Mouse (Mus musculus): ENCODE data around the gene Gm10961. TPM values are rescaled to one million over a fixed set of nuclear protein-coding genes. Genes with fewer than 3 reads are reported as not detected.
A peak's percentile ranks its signal among the peaks of the same experiment; 100 is the strongest.

Gm10961 gene
- polyA plus RNA-seq, 1 experiment from 2014 or later = not detected

GRCm38 (mm10) chr3:107622537-107622936 lies 8.6 kb upstream of the Gm10961 start:
- 94% methylated on average over 7 of the region's 7 CpGs for WGBS
- Histone ChIP-seq H3K4me1 (ENCODE audit: control insufficient read depth, insufficient read depth, low read length) (no peaks in the 10 kb centered on the region), H3K9me3 (ENCODE audit: control insufficient read depth, low read depth, low read length) (no peaks in the 10 kb centered on the region), H3K27me3 (ENCODE audit: control insufficient read depth, insufficient read depth, low read length) (no peaks in the 10 kb centered on the region), H3K27ac (ENCODE audit: low read length) (no peak overlapping the region), H3K36me3 (ENCODE audit: control insufficient read depth, insufficient read depth, low read length) (peaks cover 84% of the 10 kb centered on the region), H3K4me2 (replicated peaks; ENCODE audit: low read depth, low read length) (no peak overlapping the region), H3K4me3 (ENCODE audit: low read depth, low read length) (no peak overlapping the region), H3K9ac (replicated peaks; ENCODE audit: low read depth, low read length) (no peak overlapping the region)
- no peak for ATAC-seq (ENCODE audit: insufficient number of reproducible peaks, insufficient read depth, low FRiP score, low read depth)

- Histone ChIP-seq H3K4me2 (replicated peaks; ENCODE audit: low read depth, low read length) (no peak overlapping the region), H3K27me3 (ENCODE audit: control insufficient read depth, insufficient read depth, low read length) (no peaks in the 10 kb centered on the region), H3K9me3 (ENCODE audit: control insufficient read depth, low read depth, low read length) (no peaks in the 10 kb centered on the region), H3K27ac (ENCODE audit: low read length) (no peak overlapping the region), H3K36me3 (ENCODE audit: control insufficient read depth, insufficient read depth, low read length) (peaks cover 69% of the 10 kb centered on the region), H3K9ac (replicated peaks; ENCODE audit: low read depth, low read length) (no peak overlapping the region), H3K4me3 (ENCODE audit: low read depth, low read length) (no peak overlapping the region), H3K4me1 (ENCODE audit: control insufficient read depth, insufficient read depth, low read length) (no peaks in the 10 kb centered on the region)
- 97% methylated on average over 8 of the region's 8 CpGs for WGBS
- ATAC-seq (ENCODE audit: insufficient number of reproducible peaks, insufficient read depth, low FRiP score, low read depth) = no peak
Observed at GRCm38 (mm10) chr3:107624424-107624823, 6.7 kb upstream of the Gm10961 start.

DNA sequence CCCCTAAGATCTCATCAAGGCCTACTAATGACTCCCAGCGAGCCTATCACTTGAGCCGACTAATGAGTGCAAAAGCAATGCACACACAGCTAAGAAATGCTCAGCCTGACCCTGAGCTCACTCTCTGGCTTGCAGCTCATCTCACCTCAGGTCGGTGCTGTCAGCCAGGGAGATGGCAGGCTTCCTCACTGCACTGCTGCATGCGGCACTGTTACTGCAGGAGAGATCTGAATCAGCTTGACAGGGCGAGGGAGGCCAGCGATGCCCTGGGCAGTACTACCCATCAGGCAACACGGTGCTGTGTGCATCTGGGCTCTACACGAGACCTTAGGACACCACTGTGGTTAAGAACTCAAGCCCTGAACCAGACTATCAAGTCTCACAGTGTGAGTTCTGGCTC lies 5.6 kb upstream of the Gm10961 start:
- H3K9ac ChIP-seq (replicated peaks; ENCODE audit: low read depth, low read length) = no peak overlapping the region
- no peaks in the 10 kb centered on the region for H3K27me3 ChIP-seq (ENCODE audit: control insufficient read depth, insufficient read depth, low read length)
- H3K36me3 ChIP-seq (ENCODE audit: control insufficient read depth, insufficient read depth, low read length) = peaks cover 60% of the 10 kb centered on the region
- WGBS = 91% methylated on average over 8 of the region's 8 CpGs
- H3K4me1 ChIP-seq (ENCODE audit: control insufficient read depth, insufficient read depth, low read length) = 0 out of 2 replicates have a peak, but pooled peaks cover 7% of the 10 kb centered on the region
- no peak overlapping the region for H3K27ac ChIP-seq (ENCODE audit: low read length)
- no peak overlapping the region for H3K4me2 ChIP-seq (replicated peaks; ENCODE audit: low read depth, low read length)
- ATAC-seq (ENCODE audit: insufficient number of reproducible peaks, insufficient read depth, low FRiP score, low read depth) = no peak
- no peak overlapping the region for H3K4me3 ChIP-seq (ENCODE audit: low read depth, low read length)
- H3K9me3 ChIP-seq (ENCODE audit: control insufficient read depth, low read depth, low read length) = no peaks in the 10 kb centered on the region

DNA sequence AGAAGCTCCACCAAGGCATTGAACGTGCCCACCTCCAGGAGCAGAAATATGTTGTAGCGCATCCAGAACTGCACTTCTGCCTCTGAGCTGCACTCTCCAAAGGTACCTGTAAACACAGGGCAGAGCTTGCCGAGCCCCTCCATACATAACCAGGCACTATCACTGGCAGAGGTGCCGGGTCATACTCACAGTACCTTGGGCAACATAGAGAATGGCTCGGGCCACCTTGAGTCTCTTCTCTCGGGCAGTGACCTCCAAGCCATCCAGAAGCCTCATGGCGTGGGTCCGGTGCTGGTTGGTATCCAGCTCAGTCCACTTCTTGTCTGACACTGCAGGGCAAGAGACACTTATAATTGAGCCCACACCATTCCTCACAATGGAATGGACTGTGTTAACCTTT lies 4.4 kb upstream of the Gm10961 start:
- Histone ChIP-seq H3K36me3 (ENCODE audit: control insufficient read depth, insufficient read depth, low read length) (peaks cover 50% of the 10 kb centered on the region), H3K4me2 (replicated peaks; ENCODE audit: low read depth, low read length) (no peak overlapping the region), H3K4me1 (ENCODE audit: control insufficient read depth, insufficient read depth, low read length) (0 out of 2 replicates have a peak, but pooled peaks cover 9% of the 10 kb centered on the region), H3K9ac (replicated peaks; ENCODE audit: low read depth, low read length) (no peak overlapping the region), H3K9me3 (ENCODE audit: control insufficient read depth, low read depth, low read length) (no peaks in the 10 kb centered on the region), H3K27me3 (ENCODE audit: control insufficient read depth, insufficient read depth, low read length) (no peaks in the 10 kb centered on the region), H3K27ac (ENCODE audit: low read length) (no peak overlapping the region), H3K4me3 (ENCODE audit: low read depth, low read length) (no peak overlapping the region)
- 95% methylated on average over 8 of the region's 8 CpGs for WGBS
- ATAC-seq (ENCODE audit: insufficient number of reproducible peaks, insufficient read depth, low FRiP score, low read depth) = no peak

DNA sequence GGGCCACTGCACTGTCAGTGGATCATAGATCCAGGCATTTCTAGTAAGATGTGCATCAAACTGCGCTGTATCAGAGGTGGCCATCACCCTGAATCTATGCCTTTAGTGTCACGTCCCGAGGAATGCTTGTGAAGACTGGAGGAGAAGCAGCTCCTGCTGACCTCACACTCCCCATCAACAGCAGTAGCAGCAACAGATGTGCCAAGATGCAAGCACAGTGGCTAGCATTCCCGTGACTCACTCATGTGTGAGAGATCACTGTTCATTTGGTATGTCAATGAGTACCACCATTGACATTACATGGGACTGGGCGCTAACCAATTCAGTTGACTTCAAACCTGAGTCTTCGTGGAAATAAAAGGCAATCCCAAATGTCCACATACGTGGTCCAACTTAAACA lies 3.5 kb upstream of the Gm10961 start:
- H3K4me2 ChIP-seq (replicated peaks; ENCODE audit: low read depth, low read length) = no peak overlapping the region
- ATAC-seq (ENCODE audit: insufficient number of reproducible peaks, insufficient read depth, low FRiP score, low read depth) = no peak
- WGBS = 95% methylated on average over 7 of the region's 7 CpGs
- H3K27ac ChIP-seq (ENCODE audit: low read length) = no peak overlapping the region
- H3K4me1 ChIP-seq (ENCODE audit: control insufficient read depth, insufficient read depth, low read length) = 0 out of 2 replicates have a peak, but pooled peaks cover 9% of the 10 kb centered on the region
- no peak overlapping the region for H3K9ac ChIP-seq (replicated peaks; ENCODE audit: low read depth, low read length)
- H3K36me3 ChIP-seq (ENCODE audit: control insufficient read depth, insufficient read depth, low read length) = peaks cover 43% of the 10 kb centered on the region
- no peaks in the 10 kb centered on the region for H3K27me3 ChIP-seq (ENCODE audit: control insufficient read depth, insufficient read depth, low read length)
- no peaks in the 10 kb centered on the region for H3K9me3 ChIP-seq (ENCODE audit: control insufficient read depth, low read depth, low read length)
- H3K4me3 ChIP-seq (ENCODE audit: low read depth, low read length) = no peak overlapping the region

GRCm38 (mm10) chr3:107628551-107628950 lies 2.6 kb upstream of the Gm10961 start:
- Histone ChIP-seq H3K4me3 (ENCODE audit: low read depth, low read length) (no peak overlapping the region), H3K36me3 (ENCODE audit: control insufficient read depth, insufficient read depth, low read length) (peaks cover 35% of the 10 kb centered on the region), H3K4me2 (replicated peaks; ENCODE audit: low read depth, low read length) (no peak overlapping the region), H3K9ac (replicated peaks; ENCODE audit: low read depth, low read length) (no peak overlapping the region), H3K27ac (ENCODE audit: low read length) (no peak overlapping the region), H3K4me1 (ENCODE audit: control insufficient read depth, insufficient read depth, low read length) (0 out of 2 replicates have a peak, but pooled peaks cover 9% of the 10 kb centered on the region), H3K27me3 (ENCODE audit: control insufficient read depth, insufficient read depth, low read length) (no peaks in the 10 kb centered on the region), H3K9me3 (ENCODE audit: control insufficient read depth, low read depth, low read length) (no peaks in the 10 kb centered on the region)
- 89% methylated on average over 2 of the region's 2 CpGs for WGBS
- ATAC-seq (ENCODE audit: insufficient number of reproducible peaks, insufficient read depth, low FRiP score, low read depth) = no peak

DNA sequence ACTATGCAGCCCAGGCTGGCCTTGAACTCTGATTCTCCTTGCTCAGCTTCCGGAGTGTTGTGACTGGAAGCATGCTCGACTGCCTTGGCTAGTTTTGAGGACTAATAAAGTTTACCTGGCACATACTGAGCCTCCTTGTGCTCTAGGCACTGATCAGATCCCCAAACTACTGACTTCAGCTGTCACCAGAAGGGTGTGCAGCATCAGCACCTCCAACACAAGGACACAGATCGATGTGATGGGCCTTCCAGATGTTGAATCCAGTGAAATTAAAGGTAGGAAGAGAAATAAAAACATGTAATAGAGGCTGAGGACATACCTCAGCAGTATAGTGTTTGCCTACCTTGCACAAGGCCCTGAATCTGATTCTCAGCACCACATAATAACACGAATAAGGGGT lies 1.7 kb upstream of the Gm10961 start:
- 94% methylated on average over 4 of the region's 4 CpGs for WGBS
- no peak for ATAC-seq (ENCODE audit: insufficient number of reproducible peaks, insufficient read depth, low FRiP score, low read depth)

DNA sequence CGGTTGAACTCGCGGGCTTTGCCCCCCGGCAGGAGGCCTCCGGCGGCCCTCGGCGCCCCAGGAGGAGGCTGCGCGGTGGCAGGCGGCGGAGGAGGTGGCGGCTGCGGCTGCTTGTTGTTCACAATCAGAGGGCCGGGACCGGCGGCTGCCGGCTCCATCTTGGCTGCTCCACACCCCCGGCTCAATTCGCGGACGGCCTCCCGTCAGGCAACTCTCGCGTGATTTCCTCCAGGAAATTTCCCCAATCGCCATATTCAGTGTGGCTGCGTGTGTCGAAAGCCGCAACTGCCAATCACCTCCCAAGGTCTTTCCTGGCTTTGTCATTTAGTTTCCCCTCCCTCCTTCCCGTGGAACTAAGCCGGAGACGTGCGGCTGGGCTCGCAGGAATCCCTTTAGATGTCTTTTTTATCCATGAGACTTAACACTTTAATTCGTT lies 419 bp downstream of the Gm10961 start, which contains the start of gene Strip1:
Strip1 (minus strand) TSS at position 172 of the 436 bp plus-strand sequence.
- no peaks in the 10 kb centered on the region for H3K27me3 ChIP-seq (ENCODE audit: control insufficient read depth, insufficient read depth, low read length)
- peaks cover 13% of the 10 kb centered on the region for H3K36me3 ChIP-seq (ENCODE audit: control insufficient read depth, insufficient read depth, low read length)
- peak within 1 kb of the TSS; percentile 86 for H3K27ac ChIP-seq (ENCODE audit: low read length)
- peak within 1 kb of the TSS; percentile 68 for H3K4me2 ChIP-seq (replicated peaks; ENCODE audit: low read depth, low read length)
- under 1% methylated on average over 35 of the region's 35 CpGs for WGBS
- 0 out of 2 replicates have a peak, but pooled peaks cover 9% of the 10 kb centered on the region for H3K4me1 ChIP-seq (ENCODE audit: control insufficient read depth, insufficient read depth, low read length)
- H3K9me3 ChIP-seq (ENCODE audit: control insufficient read depth, low read depth, low read length) = no peaks in the 10 kb centered on the region
- ATAC-seq (ENCODE audit: insufficient number of reproducible peaks, insufficient read depth, low FRiP score, low read depth) = peak; percentile 94
- peak within 1 kb of the TSS; percentile 67 for H3K4me3 ChIP-seq (ENCODE audit: low read depth, low read length)
- H3K9ac ChIP-seq (replicated peaks; ENCODE audit: low read depth, low read length) = peak within 1 kb of the TSS; percentile 71

More for the DNA sequence above, 1.7 kb upstream of the Gm10961 start:
- H3K27ac ChIP-seq (ENCODE audit: low read length) = no peak overlapping the region
- H3K4me1 ChIP-seq (ENCODE audit: control insufficient read depth, insufficient read depth, low read length) = 0 out of 2 replicates have a peak, but pooled peaks cover 9% of the 10 kb centered on the region
- no peak overlapping the region for H3K4me2 ChIP-seq (replicated peaks; ENCODE audit: low read depth, low read length)
- H3K9me3 ChIP-seq (ENCODE audit: control insufficient read depth, low read depth, low read length) = no peaks in the 10 kb centered on the region
- H3K9ac ChIP-seq (replicated peaks; ENCODE audit: low read depth, low read length) = no peak overlapping the region
- H3K4me3 ChIP-seq (ENCODE audit: low read depth, low read length) = no peak overlapping the region
- H3K36me3 ChIP-seq (ENCODE audit: control insufficient read depth, insufficient read depth, low read length) = peaks cover 34% of the 10 kb centered on the region
- no peaks in the 10 kb centered on the region for H3K27me3 ChIP-seq (ENCODE audit: control insufficient read depth, insufficient read depth, low read length)

- H3K36me3 ChIP-seq (ENCODE audit: control insufficient read depth, insufficient read depth, low read length) = peaks cover 3% of the 10 kb centered on the region; the same call in 1 of the 2 replicates
- H3K4me2 ChIP-seq (replicated peaks; ENCODE audit: low read depth, low read length) = no peak overlapping the region
- H3K9me3 ChIP-seq (ENCODE audit: control insufficient read depth, low read depth, low read length) = no peaks in the 10 kb centered on the region
- 93% methylated on average over 4 of the region's 4 CpGs for WGBS
- no peak for ATAC-seq (ENCODE audit: insufficient number of reproducible peaks, insufficient read depth, low FRiP score, low read depth)
- no peak overlapping the region for H3K27ac ChIP-seq (ENCODE audit: low read length)
- H3K9ac ChIP-seq (replicated peaks; ENCODE audit: low read depth, low read length) = no peak overlapping the region
- no peaks in the 10 kb centered on the region for H3K27me3 ChIP-seq (ENCODE audit: control insufficient read depth, insufficient read depth, low read length)
- 0 out of 2 replicates have a peak, but pooled peaks cover 9% of the 10 kb centered on the region for H3K4me1 ChIP-seq (ENCODE audit: control insufficient read depth, insufficient read depth, low read length)
- no peak overlapping the region for H3K4me3 ChIP-seq (ENCODE audit: low read depth, low read length)
Observed at GRCm38 (mm10) chr3:107632786-107633185, 1.7 kb downstream of the Gm10961 start.
